Mouse (Mus musculus) megakaryocyte, embryonic 14.5 days (primary cell): ENCODE measurements around the gene Mbnl3.

Experiments used
- FLI1 ChIP-seq: IDR thresholded peaks from 2 replicates; pipeline ENCODE4 v1.6.1; 2012; ENCODE audit warnings: low read length, inconsistent platforms, mixed read lengths
- GATA1 ChIP-seq: IDR thresholded peaks from 3 replicates; pipeline ENCODE4 v1.6.1; 2012; ENCODE audit warnings: mixed read lengths, low read length, inconsistent platforms, borderline replicate concordance

DNA sequence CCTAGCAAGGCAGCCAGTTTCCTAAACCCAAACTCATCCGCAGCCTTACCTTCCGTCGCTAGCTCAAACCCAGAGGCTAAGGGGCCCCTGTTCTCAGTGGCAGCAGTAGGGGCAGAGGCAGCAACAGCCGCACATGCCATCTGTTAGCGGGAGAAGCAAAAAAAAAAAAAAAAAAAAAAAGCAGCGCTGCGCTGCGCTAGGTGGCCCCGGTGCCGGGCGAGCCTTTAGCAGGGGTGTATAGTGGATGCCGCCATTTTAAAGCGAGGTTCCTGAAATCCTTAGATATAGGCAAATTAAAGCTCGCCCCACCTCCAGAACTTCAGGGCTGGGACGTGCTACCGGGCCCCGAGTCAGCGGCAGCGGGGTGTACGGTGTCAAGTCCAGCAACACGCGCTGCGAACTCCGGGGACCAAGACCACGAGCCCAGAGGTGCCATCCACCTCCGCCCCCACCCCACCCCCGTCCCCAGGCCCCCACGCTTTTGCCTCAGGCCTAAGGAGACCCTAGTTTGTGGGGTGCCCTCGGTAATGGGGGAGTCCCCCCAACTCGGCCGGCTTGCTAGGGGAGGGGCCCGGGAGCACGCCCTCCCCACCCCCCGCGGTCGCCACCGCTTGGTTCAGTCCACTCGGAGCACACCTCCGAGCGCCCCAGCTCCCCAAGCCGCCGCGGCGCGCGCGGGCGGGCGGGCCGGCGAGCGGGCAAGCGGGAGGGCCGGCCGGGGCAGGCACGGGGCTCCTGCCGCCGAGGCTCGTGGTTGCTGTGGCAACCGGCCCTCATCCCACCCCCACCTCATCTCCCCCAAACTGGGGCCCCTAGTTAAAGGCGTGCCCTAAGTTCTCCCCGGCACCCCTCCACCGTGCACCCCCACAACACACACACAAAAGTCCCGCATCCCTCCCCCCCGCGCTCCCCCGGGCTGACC is 1.4 kb downstream of the Mbnl3 start:
- TF ChIP-seq FLI1 = no peak
- TF ChIP-seq GATA1 = no peak
